Mouse (Mus musculus) limb, embryonic 13.5 days (tissue): Measurements from ENCODE around the gene Gm7075. TPM values are rescaled to one million over a fixed set of nuclear protein-coding genes. Genes with fewer than 3 reads are reported as not detected.

Experiments used
- ATAC-seq: fragments of 200-750 bp; cut with Nextera tagmentation; 2 replicates; pipeline ENCODE4 v1.8.0; 2017; ENCODE audit warnings: low read depth, moderate number of reproducible peaks, moderate TSS enrichment; ENCODE audit not compliant: low FRiP score
- H3K27ac ChIP-seq: fragments of 300-500 bp; sonication (generic); 2 replicates; pipeline ENCODE4 v1.5.1; 2015; ENCODE audit warnings: inconsistent platforms, mild to moderate bottlenecking, moderate library complexity
- H3K27me3 ChIP-seq: fragments of 300-500 bp; sonication (generic); 2 replicates; pipeline ENCODE4 v1.6.1; 2015; ENCODE audit warnings: mild to moderate bottlenecking, inconsistent platforms
- H3K36me3 ChIP-seq: fragments of 300-500 bp; sonication (generic); 2 replicates; pipeline ENCODE4 v1.6.1; 2015; ENCODE audit warnings: inconsistent platforms, mild to moderate bottlenecking, moderate library complexity
- H3K4me1 ChIP-seq: fragments of 300-500 bp; sonication (generic); 2 replicates; pipeline ENCODE4 v1.6.1; 2015; ENCODE audit warnings: inconsistent platforms
- H3K4me2 ChIP-seq: fragments of 300-500 bp; sonication (generic); replicated peaks from 2 replicates; pipeline ENCODE4 v1.6.1; 2015; ENCODE audit warnings: inconsistent platforms, mild to moderate bottlenecking, moderate library complexity
- H3K4me3 ChIP-seq: fragments of 300-500 bp; sonication (generic); 2 replicates; pipeline ENCODE4 v1.5.1; 2015; ENCODE audit warnings: moderate library complexity, mild to moderate bottlenecking, inconsistent platforms
- H3K9ac ChIP-seq: fragments of 300-500 bp; sonication (generic); 2 replicates; pipeline ENCODE4 v1.6.1; 2015; ENCODE audit warnings: mild to moderate bottlenecking, inconsistent platforms
- H3K9me3 ChIP-seq: fragments of 300-500 bp; sonication (generic); 2 replicates; pipeline ENCODE4 v1.6.1; 2016; ENCODE audit warnings: inconsistent platforms
- WGBS: fragments of 180-500 bp; shearing (Covaris S2); methylation state at CpG from one replicate; pipeline ENCODE4 v1.1.7; 2015; 5-methylcytosine and 5-hydroxymethylcytosine counted together
- polyA plus RNA-seq: library from polyadenylated mRNA; unstranded; fragments of >200 nt; fragmentation: Nextera tagmentation; extraction: Ambion mirVana; gene quantifications from 2 replicates; pipeline ENCODE4 v1.2.1, GENCODE M21; 2015

The Gm7075 gene
- polyA plus RNA-seq, 1 experiment from 2014 or later, result not detected

- Histone ChIP-seq H3K9ac (peak within 1 kb of the TSS; percentile 70), H3K36me3 (no peaks in the 10 kb centered on the region), H3K4me1 (peaks cover 6% of the 10 kb centered on the region), H3K27me3 (0 out of 2 replicates have a peak, but pooled peaks cover 5% of the 10 kb centered on the region), H3K27ac (no peak within 1 kb of the TSS; the same call in 1 of the 2 replicates), H3K9me3 (no peaks in the 10 kb centered on the region), H3K4me2 (peak within 1 kb of the TSS; percentile 89), H3K4me3 (peak within 1 kb of the TSS; percentile 59)
- WGBS, result 7% methylated on average over 24 of the region's 24 CpGs
- no peak for ATAC-seq
Measured at GRCm38 (mm10) chr10:63381498-63382280, 39.9 kb downstream of the Gm7075 start, which contains the start of gene Sirt1. Gene Sirt1 (minus strand): TSS chr10:63381704.

GRCm38 (mm10) chr10:63378948-63379680, 42.5 kb downstream of the Gm7075 start:
- 69% methylated on average over 6 of the region's 6 CpGs for WGBS
- 0 out of 2 replicates have a peak, but pooled peaks cover 5% of the 10 kb centered on the region for H3K27me3 ChIP-seq
- peaks cover 6% of the 10 kb centered on the region for H3K4me1 ChIP-seq
- H3K9ac ChIP-seq, result no peak overlapping the region
- no peak overlapping the region for H3K4me2 ChIP-seq
- H3K9me3 ChIP-seq, result no peaks in the 10 kb centered on the region
- H3K27ac ChIP-seq, result no peak overlapping the region
- no peak overlapping the region for H3K4me3 ChIP-seq
- H3K36me3 ChIP-seq, result no peaks in the 10 kb centered on the region
- ATAC-seq, result no peak

DNA sequence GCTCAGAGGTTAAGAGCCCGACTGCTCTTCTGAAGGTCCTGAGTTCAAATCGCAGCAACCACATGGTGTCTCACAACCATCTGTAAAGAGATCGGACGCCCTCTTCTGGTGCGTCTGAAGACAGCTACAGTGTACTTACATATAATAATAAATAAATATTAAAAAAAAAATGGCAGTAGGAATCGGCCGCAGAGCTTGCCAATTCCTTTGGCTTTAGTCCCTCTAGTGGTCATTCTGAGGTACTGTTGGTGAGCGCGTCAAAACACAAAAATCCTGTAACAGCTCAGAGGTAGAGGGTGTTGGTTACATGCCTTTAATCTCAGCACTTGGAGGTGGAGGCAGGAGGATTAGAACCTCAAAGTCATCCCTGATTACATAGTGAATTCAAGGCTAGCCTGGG, 44.1 kb downstream of the Gm7075 start:
- no peak overlapping the region for H3K4me2 ChIP-seq
- 0 out of 2 replicates have a peak, but pooled peaks cover 5% of the 10 kb centered on the region for H3K27me3 ChIP-seq
- H3K27ac ChIP-seq, result no peak overlapping the region
- H3K4me1 ChIP-seq, result peaks cover 6% of the 10 kb centered on the region
- H3K36me3 ChIP-seq, result no peaks in the 10 kb centered on the region
- no peaks in the 10 kb centered on the region for H3K9me3 ChIP-seq
- no peak overlapping the region for H3K9ac ChIP-seq
- 17% methylated on average over 9 of the region's 9 CpGs for WGBS
- no peak overlapping the region for H3K4me3 ChIP-seq
- ATAC-seq, result no peak

DNA sequence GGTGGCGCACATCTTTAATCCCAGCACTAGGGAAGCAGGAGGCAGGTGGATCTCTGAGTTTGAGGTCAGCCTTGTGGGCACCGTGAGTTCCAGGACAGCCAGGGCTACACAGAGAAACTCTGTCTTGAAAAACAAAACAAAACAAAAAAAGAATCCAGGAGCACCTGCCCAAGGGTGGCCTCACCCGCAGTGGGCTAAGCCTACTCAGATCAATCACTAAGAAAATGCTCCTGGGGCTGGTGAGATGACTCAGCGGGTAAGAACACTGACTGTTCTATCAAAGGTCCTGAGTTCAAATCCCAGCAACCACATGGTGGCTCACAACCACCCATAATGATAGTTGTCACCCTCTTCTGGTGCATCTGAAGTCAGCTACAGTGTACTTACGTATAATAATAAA, 45.3 kb downstream of the Gm7075 start:
- Histone ChIP-seq H3K4me1 (no peaks in the 10 kb centered on the region), H3K4me2 (no peak overlapping the region), H3K27me3 (0 out of 2 replicates have a peak, but pooled peaks cover 5% of the 10 kb centered on the region), H3K9me3 (no peaks in the 10 kb centered on the region), H3K9ac (no peak overlapping the region), H3K4me3 (no peak overlapping the region), H3K36me3 (no peaks in the 10 kb centered on the region), H3K27ac (no peak overlapping the region)
- WGBS, result 82% methylated on average over 5 of the region's 5 CpGs
- no peak for ATAC-seq

Other genes starting within 250 kb of the Gm7075 start
- 2.6 TPM in 2 replicates for gene Mypn, start 217.8 kb downstream of the Gm7075 start, polyA plus RNA-seq
- gene Herc4, start 178.0 kb downstream of the Gm7075 start, polyA plus RNA-seq, result 37.8 and 38.7 TPM in 2 replicates
- 6.5 and 7.3 TPM in 2 replicates for gene Sirt1, start 40.1 kb downstream of the Gm7075 start, polyA plus RNA-seq
- gene Dnajc12, start 39.3 kb downstream of the Gm7075 start, polyA plus RNA-seq, result 12.0 and 12.8 TPM in 2 replicates
- gene Ctnna3, start 8.3 kb upstream of the Gm7075 start, polyA plus RNA-seq, result 0.75 and 1.0 TPM in 2 replicates